Mouse (Mus musculus) monocyte, adult 5-6 weeks (primary cell): Measurements from ENCODE around the gene Tm4sf20. TPM values are rescaled to one million over a fixed set of nuclear protein-coding genes. Genes with fewer than 3 reads are reported as not detected.
A peak's percentile ranks its signal among the peaks of the same experiment; 100 is the strongest.

Experiments used
- ATAC-seq: fragments of 153-309, 156-312 bp; replicated peaks from 2 replicates; pipeline ENCODE4 v1.8.0; 2017; ENCODE audit warnings: mild to moderate bottlenecking; ENCODE audit not compliant: low TSS enrichment, insufficient number of reproducible peaks, severe bottlenecking, poor library complexity, low FRiP score
- total RNA-seq: library from RNA; stranded (forward); fragments of 200-1000, 200-491, 200-594 nt; gene quantifications from 3 replicates; pipeline ENCODE4 v1.2.3, GENCODE M21; 2017

Gene Tm4sf20
- total RNA-seq, 1 experiment from 2014 or later: not detected

DNA sequence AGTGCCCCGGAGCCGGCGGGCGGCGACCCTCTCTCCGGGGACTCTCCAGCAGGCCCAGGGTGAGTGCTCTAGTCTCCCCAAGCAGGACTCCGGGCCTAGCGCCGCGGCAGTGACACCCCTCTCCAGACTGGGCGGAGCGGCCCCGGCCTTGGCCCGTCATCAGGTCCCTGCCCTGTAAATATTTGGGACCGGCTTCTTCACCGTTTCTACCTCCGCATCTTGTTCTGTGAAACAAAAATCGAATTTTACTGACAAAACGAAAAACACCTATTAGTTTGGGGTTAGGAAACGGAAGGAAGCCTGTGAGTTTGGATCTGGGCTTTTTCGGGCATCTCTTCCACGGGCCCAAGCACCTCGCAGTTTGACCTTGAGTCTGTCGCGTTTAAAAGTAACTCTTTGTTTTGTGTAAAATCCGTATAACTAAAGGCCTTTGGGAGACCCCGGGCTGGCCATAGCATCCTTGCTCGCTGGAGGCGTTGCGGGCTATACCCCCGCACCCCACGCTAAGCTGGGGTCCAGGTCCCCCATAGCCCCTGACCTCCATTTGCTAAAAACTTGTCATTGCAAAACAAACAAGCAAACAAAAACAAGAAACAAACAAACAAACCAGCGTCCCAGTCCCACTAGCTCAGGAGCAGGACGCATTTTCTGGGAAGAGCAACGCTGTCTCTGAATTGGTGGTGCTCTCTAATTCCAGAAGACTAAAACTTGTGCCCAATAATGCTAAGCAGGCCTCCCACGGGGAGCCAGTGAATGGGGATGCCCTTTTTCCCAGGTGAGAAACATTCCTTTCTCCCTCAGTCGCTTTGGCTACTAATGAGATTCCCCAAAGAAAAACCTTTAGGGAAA, 43.0 kb downstream of the Tm4sf20 start:
- ATAC-seq: peak; percentile 68

DNA sequence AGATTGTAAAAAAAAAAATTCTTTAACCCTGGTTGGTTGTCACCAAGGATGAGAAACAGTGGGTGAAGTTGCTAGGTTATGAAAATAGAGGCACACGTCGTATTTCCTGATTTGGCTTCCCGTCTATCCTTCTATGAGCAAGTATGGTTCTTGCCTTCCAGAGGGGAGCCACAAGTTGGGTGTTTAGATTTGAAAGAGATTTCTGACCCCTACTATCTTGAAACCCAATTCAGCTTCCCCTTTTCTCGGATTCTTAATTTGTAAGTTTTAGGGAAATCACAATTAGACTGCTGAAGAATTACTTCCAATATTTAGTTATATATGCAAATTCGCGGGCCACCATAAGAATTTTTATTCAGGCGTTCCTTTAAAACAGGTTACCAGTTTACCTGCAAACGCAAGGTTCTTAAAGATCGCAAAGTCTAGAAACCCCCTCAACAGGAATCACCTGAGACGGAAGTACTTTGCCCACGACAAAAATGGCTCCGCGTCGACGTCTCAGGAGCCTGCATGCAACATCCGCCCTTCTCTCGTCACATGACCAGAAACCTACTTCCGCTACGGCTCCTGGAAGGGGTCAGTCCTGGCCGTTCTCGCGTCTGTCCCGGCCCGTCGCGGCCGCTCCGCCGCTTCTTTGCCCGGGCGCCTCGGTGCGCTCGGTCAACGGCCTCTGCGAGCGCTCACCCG, 43.8 kb downstream of the Tm4sf20 start, which contains the start of gene Mff:
Mff (plus strand) TSS at position 552 of the 687 bp plus-strand sequence.
- ATAC-seq: peak; percentile 99

DNA sequence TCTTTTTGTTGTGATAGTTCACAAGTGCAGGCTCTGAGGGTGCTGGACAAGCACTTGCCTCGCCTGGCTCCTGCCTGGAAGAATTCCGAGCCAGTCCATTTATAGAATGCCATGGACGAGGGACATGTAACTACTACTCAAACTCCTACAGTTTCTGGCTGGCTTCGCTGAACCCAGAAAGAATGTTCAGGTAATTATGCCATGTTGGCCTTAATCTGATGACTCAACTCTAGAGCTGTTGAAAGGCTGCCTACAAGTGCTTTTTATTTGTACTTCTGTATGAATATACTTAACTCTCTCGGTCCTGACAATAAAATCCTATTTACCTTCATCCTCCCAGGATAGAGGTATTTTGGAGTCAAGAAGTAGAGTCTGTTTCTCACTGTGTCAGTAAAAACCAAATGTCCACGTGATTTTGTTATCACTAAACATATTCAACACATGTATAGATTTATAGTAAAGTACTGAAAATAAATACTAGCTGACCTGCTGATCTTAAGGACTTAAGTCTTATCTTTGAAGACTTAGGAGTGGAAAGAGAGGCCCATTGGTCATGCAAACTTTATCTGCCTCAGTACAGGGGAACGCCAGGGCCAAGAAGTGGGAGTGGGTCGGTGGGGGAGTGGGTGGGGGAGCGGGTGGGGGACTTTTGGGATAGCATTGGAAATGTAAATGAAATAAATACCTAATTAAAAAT, 50.3 kb downstream of the Tm4sf20 start:
- ATAC-seq: no peak

Other genes with a start within 250 kb of the Tm4sf20 start
- under 0.01 TPM in 1 of 3 replicates, not detected in the others for gene Col4a4, start 181.6 kb downstream of the Tm4sf20 start, total RNA-seq
- gene Col4a3, start 181.5 kb downstream of the Tm4sf20 start, total RNA-seq: 0.11 TPM in 1 of 3 replicates, not detected in the others
- 102 to 146 TPM (median 118 TPM) in 3 replicates for gene Mff, start 43.6 kb downstream of the Tm4sf20 start, total RNA-seq
- gene Gm47791, start 2.8 kb upstream of the Tm4sf20 start, total RNA-seq: not detected in 3 replicates
- gene Agfg1, start 71.0 kb upstream of the Tm4sf20 start, total RNA-seq: 48.1 to 56.6 TPM (median 55.5 TPM) in 3 replicates
- 0.58 TPM in 1 of 3 replicates, not detected in the others for gene A030005L19Rik, start 144.9 kb upstream of the Tm4sf20 start, total RNA-seq
- not detected in 3 replicates for gene A030014E15Rik, start 156.5 kb upstream of the Tm4sf20 start, total RNA-seq
- not detected in 3 replicates for gene Gm6217, start 162.9 kb upstream of the Tm4sf20 start, total RNA-seq
- not detected in 3 replicates for gene A030003K21Rik, start 174.9 kb upstream of the Tm4sf20 start, total RNA-seq
- gene Gm7544, start 187.6 kb upstream of the Tm4sf20 start, total RNA-seq: not detected in 3 replicates
- gene Gm47955, start 191.8 kb upstream of the Tm4sf20 start, total RNA-seq: not detected in 3 replicates
- gene Gm47959, start 232.1 kb upstream of the Tm4sf20 start, total RNA-seq: not detected in 3 replicates